Mouse (Mus musculus) kidney, postnatal 0 days (tissue): ENCODE data around the gene Padi1. TPM values are rescaled to one million over a fixed set of nuclear protein-coding genes. Genes with fewer than 3 reads are reported as not detected.

Source experiments
- ATAC-seq: fragments of 200-750 bp; cut with Nextera tagmentation; replicated peaks from 2 replicates; pipeline ENCODE4 v1.8.0; 2017; ENCODE audit warnings: low read depth, moderate number of reproducible peaks, moderate TSS enrichment, moderate library complexity; ENCODE audit not compliant: low FRiP score
- DNase-seq: peaks from one replicate; pipeline ENCODE4 v3.0.0-alpha.2; 2016; ENCODE audit warnings: low spot score
- H3K27ac ChIP-seq: fragments of 300-500 bp; sonication (generic); 2 replicates; pipeline ENCODE4 v1.5.1; 2014; ENCODE audit warnings: mild to moderate bottlenecking
- H3K27me3 ChIP-seq: fragments of 300-500 bp; sonication (generic); 2 replicates; pipeline ENCODE4 v1.6.1; 2014; ENCODE audit warnings: low read length, mixed read lengths; ENCODE audit not compliant: insufficient read depth
- H3K36me3 ChIP-seq: fragments of 300-500 bp; sonication (generic); 2 replicates; pipeline ENCODE4 v1.6.1; 2014; ENCODE audit warnings: low read length, mixed read lengths; ENCODE audit not compliant: insufficient read depth
- H3K4me1 ChIP-seq: fragments of 300-500 bp; sonication (generic); replicated peaks from 2 replicates; pipeline ENCODE4 v1.6.1; 2014; ENCODE audit warnings: antibody characterized with exemption, low read length, mixed read lengths; ENCODE audit not compliant: insufficient read depth
- H3K4me2 ChIP-seq: fragments of 300-500 bp; sonication (generic); 2 replicates; pipeline ENCODE4 v1.6.1; 2014; ENCODE audit warnings: mild to moderate bottlenecking, low read length, moderate library complexity, mixed read lengths
- H3K4me3 ChIP-seq: fragments of 300-500 bp; sonication (generic); replicated peaks from 2 replicates; pipeline ENCODE4 v1.5.1; 2014; ENCODE audit warnings: low read depth, low read length
- H3K9ac ChIP-seq: fragments of 300-500 bp; sonication (generic); 2 replicates; pipeline ENCODE4 v1.6.1; 2014; ENCODE audit warnings: low read depth, low read length
- H3K9me3 ChIP-seq: fragments of 300-500 bp; sonication (generic); replicated peaks from 2 replicates; pipeline ENCODE4 v1.6.1; 2016; ENCODE audit warnings: low read length, inconsistent platforms, mixed read lengths
- CTCF ChIP-seq: IDR thresholded peaks from 2 replicates; pipeline ENCODE4 v1.5.1; 2016; ENCODE audit warnings: antibody characterized with exemption, low read depth, mild to moderate bottlenecking, moderate library complexity
- WGBS: fragments of 180-500 bp; shearing (Covaris S2); extraction: QIAGEN DNeasy Blood & Tissue Kit; methylation state at CpG from one replicate; pipeline ENCODE4 v1.1.7; 2014; 5-methylcytosine and 5-hydroxymethylcytosine counted together
- polyA plus RNA-seq: library from polyadenylated mRNA; unstranded; fragments of >200 nt; fragmentation: Nextera tagmentation; extraction: Ambion mirVana; gene quantifications from 2 replicates; pipeline ENCODE4 v1.2.1, GENCODE M21; 2015

Gene Padi1
- polyA plus RNA-seq, 1 experiment from 2014 or later, result 0.28 TPM

DNA sequence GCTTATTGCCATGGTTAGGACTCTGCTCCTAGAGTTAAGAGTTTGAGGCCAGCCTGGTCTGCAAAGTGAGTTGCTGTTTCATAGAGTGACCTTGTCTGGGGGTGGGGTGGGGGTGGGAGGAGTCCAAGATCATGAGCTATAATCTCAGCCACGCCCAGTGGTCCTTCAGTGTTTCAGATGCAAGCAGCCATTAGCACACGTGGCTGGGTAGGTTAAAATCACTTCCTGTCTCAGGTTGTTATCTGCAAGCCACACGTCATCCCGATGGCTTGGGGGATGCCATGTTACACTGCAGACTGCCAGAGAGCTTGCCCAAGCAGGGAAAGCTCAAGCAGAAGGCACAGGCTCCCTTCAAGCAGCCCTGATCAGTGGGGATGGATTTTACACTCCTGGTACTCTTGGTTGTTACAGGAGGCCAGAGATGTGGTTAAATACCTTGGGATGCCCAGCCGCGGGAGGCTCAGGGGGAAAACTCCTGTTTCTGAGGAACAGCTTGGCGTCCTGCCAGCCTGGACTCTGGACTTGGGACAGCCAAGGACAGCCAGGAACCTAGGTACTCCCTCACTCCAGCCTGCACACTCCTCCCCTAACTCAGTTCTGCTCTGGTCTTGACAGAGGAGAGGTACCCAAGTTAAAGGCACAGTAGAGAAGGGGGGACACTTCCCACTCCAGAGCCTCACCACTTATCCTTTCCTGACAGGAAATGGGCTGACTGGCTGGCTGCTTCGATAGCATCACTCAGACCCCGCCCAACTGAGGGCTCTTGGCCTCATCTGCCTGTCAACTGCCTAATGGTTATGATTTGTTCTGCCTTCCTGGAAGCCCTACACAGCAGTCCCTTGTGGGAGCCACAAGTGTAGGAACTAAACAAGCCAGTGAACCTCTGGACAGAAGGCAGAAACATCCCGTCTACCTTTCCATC lies 29.3 kb downstream of the Padi1 start:
- DNase-seq (no peak), ATAC-seq (no peak)
- Histone ChIP-seq H3K4me3 (no peak overlapping the region), H3K9me3 (no peaks in the 10 kb centered on the region), H3K36me3 (no peaks in the 10 kb centered on the region), H3K27ac (no peak overlapping the region), H3K9ac (no peak overlapping the region), H3K4me2 (no peak overlapping the region), H3K4me1 (0 out of 2 replicates have a peak, but pooled peaks cover 7% of the 10 kb centered on the region), H3K27me3 (no peaks in the 10 kb centered on the region)
- no peak for TF ChIP-seq CTCF
- 36% methylated on average over 10 of the region's 10 CpGs for WGBS

DNA sequence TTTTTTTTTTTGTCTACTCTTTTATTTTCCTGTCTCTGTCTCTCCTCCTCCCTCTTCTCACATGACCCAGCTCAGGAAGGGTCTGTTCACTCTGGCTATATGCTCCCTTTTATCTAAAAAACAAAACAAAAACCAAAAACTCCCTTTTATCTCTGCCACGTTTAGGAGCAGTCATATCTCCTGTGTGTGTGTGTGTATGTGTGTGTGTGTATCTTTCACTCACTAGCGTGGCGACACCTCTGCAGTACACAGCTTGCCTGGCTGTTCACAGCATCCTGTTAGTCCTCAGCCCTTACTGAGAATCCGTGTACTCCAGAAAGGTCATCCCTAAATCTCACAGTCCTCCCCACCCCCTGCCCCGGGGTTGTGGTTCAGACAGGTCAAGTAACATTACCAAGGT lies 30.1 kb downstream of the Padi1 start:
- WGBS, result 53% methylated on average over 5 of the region's 5 CpGs
- Histone ChIP-seq H3K4me1 (0 out of 2 replicates have a peak, but pooled peaks cover 7% of the 10 kb centered on the region), H3K4me3 (no peak overlapping the region), H3K9ac (no peak overlapping the region), H3K27me3 (no peaks in the 10 kb centered on the region), H3K27ac (no peak overlapping the region), H3K36me3 (no peaks in the 10 kb centered on the region), H3K4me2 (no peak overlapping the region), H3K9me3 (no peaks in the 10 kb centered on the region)
- DNase-seq, result no peak
- ATAC-seq, result no peak
- TF ChIP-seq CTCF, result no peak

DNA sequence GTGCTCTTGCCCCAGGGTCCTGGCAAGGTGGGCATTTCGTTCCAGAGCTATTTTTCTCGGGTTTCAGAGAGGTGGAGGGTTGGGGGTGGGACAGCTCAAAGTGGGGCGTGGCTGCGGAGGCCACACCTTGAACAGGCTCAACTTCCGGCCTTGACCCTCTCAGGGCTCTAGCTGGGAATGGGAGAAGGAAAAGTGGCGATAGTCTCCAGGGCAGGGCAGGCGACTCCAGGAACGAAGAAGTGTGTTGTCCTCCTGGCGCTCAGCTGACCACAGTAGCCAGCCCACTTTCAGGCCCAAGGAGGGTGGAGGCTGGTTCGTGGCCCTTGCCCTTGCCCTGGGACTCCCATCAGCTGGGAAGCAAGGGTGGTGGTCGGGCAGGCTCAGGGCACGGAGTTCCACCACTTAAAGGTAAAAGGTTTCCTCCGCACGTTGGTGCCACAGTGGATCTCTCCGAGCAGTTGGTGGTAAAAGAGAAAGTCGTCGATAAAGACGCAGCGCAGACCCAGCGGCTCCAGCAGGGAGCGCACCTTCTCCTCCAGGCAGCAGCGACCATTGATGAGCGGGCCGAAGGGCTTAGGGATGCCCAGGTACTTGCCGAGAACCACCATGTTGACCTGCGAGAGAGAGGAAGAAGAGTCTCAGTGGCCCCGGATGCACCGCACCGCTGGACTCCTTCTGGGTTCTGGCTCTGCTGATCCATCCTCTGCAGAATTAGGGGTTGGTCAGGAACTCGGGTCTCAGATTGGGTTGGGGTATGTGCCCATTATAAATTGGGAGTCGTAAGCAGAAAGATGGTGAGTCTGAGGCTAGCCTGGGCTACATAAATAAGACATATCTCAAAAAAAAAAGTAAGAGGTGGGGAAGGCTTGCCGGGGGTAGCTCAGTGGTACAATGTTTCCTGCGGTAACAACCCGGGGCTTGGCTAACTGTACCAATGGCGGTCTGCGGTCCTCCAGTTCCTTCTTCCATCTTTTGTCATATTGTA lies 31.0 kb downstream of the Padi1 start:
- no peaks in the 10 kb centered on the region for H3K27me3 ChIP-seq
- ATAC-seq (peak; percentile 64), DNase-seq (peak; percentile 67)
- H3K4me1 ChIP-seq, result 0 out of 2 replicates have a peak, but pooled peaks cover 7% of the 10 kb centered on the region
- 23% methylated on average over 36 of the region's 36 CpGs for WGBS
- H3K4me3 ChIP-seq, result peak overlapping the region; percentile 34
- peak overlapping the region; percentile 61 for H3K4me2 ChIP-seq
- TF ChIP-seq CTCF, result peak; percentile 62
- H3K27ac ChIP-seq, result peak overlapping the region; percentile 8; the same call in 1 of the 2 replicates
- H3K36me3 ChIP-seq, result no peaks in the 10 kb centered on the region
- no peaks in the 10 kb centered on the region for H3K9me3 ChIP-seq
- peak overlapping the region; percentile 35; the same call in 1 of the 2 replicates for H3K9ac ChIP-seq

DNA sequence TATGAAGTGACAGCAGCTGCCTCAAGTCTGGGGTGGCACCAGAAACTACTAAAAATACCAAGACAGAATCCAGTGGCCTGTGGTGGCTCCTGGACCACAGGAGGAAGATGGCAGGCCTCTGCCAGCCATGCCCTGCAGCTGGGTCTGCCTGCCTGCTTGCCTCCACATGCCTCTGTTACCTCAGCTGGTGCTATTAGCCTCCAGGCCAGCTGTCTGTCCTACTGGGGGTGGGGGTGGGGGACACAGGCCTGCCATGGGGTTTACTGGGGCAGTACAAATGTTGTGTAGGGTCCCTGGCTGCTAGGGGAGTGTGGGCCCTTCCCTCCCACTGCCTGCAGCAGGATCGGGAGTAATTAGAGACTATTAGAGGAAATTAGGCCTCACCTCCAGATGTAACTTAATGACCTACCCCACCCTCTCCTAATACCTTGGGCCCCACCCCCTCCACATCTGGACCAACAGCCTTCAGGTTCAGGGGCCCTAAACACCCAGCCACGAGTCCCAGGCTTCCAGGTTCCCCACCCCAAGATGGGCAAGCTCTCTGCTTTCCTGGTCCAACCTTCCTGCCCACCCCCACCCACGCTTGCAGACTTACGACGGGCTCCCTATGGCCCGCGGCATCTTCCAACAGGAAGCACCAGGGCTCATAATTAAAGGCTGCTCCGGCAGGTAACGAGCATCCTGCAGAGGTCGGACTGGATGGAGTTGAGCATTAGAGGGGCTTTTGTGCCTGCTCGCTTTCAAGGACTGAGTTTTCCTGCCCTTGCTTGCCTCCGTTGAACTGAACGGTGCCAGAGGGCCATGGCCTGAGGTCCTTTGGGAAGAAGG lies 32.0 kb downstream of the Padi1 start:
- peak overlapping the region; percentile 8; the same call in 1 of the 2 replicates for H3K27ac ChIP-seq
- H3K36me3 ChIP-seq, result no peaks in the 10 kb centered on the region
- WGBS, result 10% methylated on average over 13 of the region's 13 CpGs
- peak overlapping the region; percentile 61 for H3K4me2 ChIP-seq
- H3K9ac ChIP-seq, result peak overlapping the region; percentile 35; the same call in 1 of the 2 replicates
- H3K27me3 ChIP-seq, result no peaks in the 10 kb centered on the region
- no peaks in the 10 kb centered on the region for H3K9me3 ChIP-seq
- H3K4me3 ChIP-seq, result peak overlapping the region; percentile 34
- DNase-seq (no peak), ATAC-seq (no peak)
- no peak for TF ChIP-seq CTCF
- H3K4me1 ChIP-seq, result 0 out of 2 replicates have a peak, but pooled peaks cover 7% of the 10 kb centered on the region

DNA sequence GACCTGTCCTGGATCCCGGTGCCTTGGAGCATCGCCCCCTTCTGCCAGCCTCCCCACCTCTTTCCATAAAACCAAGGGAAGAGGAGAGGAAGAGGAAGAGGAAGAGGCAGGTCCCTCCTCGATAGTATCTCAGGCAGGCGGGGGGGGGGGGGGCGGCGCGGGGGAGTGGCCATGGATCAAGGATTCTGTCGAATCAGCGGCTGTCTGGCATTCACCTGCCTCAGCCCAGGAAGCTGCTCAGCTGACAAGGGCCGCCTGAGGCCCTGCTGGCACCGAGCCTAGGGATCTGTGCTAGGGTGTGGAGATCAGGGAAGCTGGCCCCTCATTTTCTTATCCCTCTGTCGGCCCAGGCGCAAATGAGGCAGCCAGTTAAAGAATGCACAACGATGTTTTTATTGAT lies 33.0 kb downstream of the Padi1 start:
- Histone ChIP-seq H3K9me3 (no peaks in the 10 kb centered on the region), H3K4me3 (no peak overlapping the region), H3K9ac (no peak overlapping the region), H3K36me3 (no peaks in the 10 kb centered on the region), H3K4me2 (no peak overlapping the region), H3K27ac (no peak overlapping the region), H3K4me1 (0 out of 2 replicates have a peak, but pooled peaks cover 7% of the 10 kb centered on the region), H3K27me3 (no peaks in the 10 kb centered on the region)
- TF ChIP-seq CTCF, result no peak
- ATAC-seq (no peak; the same call in 1 of the 2 replicates), DNase-seq (no peak)
- 19% methylated on average over 11 of the region's 14 CpGs for WGBS
